Mouse (Mus musculus) heart, embryonic 12.5 days (tissue): Measurements from ENCODE around the gene Gm5346. TPM values are rescaled to one million over a fixed set of nuclear protein-coding genes. Genes with fewer than 3 reads are reported as not detected.
"Not testable (repeated sequence)": the region's sequence is repeated elsewhere in the genome, so short reads cannot be mapped to it uniquely, and the experiment has no call there.

Source experiments
- ATAC-seq: fragments of 200-750 bp; cut with Nextera tagmentation; 2 replicates; pipeline ENCODE4 v1.8.0; 2017; ENCODE audit warnings: moderate TSS enrichment, moderate library complexity; ENCODE audit not compliant: insufficient number of reproducible peaks, low FRiP score
- H3K27ac ChIP-seq: fragments of 300-500 bp; sonication (generic); 2 replicates; pipeline ENCODE4 v1.5.1; 2016; ENCODE audit warnings: mild to moderate bottlenecking, moderate library complexity; ENCODE audit not compliant: poor library complexity, severe bottlenecking
- H3K27me3 ChIP-seq: fragments of 300-500 bp; sonication (generic); replicated peaks from 2 replicates; pipeline ENCODE4 v1.6.1; 2016; ENCODE audit warnings: mild to moderate bottlenecking, moderate library complexity
- H3K36me3 ChIP-seq: fragments of 300-500 bp; sonication (generic); 2 replicates; pipeline ENCODE4 v1.6.1; 2016; ENCODE audit warnings: mild to moderate bottlenecking, moderate library complexity
- H3K4me1 ChIP-seq: fragments of 300-500 bp; sonication (generic); replicated peaks from 2 replicates; pipeline ENCODE4 v1.6.1; 2016; ENCODE audit warnings: mild to moderate bottlenecking
- H3K4me2 ChIP-seq: fragments of 300-500 bp; sonication (generic); 2 replicates; pipeline ENCODE4 v1.6.1; 2016; ENCODE audit warnings: mild to moderate bottlenecking, moderate library complexity
- H3K4me3 ChIP-seq: fragments of 300-500 bp; sonication (generic); 2 replicates; pipeline ENCODE4 v1.5.1; 2016; ENCODE audit warnings: mild to moderate bottlenecking
- H3K9ac ChIP-seq: fragments of 300-500 bp; sonication (generic); 2 replicates; pipeline ENCODE4 v1.6.1; 2016; ENCODE audit warnings: mild to moderate bottlenecking, moderate library complexity
- H3K9me3 ChIP-seq: fragments of 300-500 bp; sonication (generic); replicated peaks from 2 replicates; pipeline ENCODE4 v1.6.1; 2016; ENCODE audit warnings: mild to moderate bottlenecking, moderate library complexity
- WGBS: fragments of 180-500 bp; shearing (Covaris S2); methylation state at CpG from one replicate; pipeline ENCODE4 v1.1.7; 2016; 5-methylcytosine and 5-hydroxymethylcytosine counted together
- polyA plus RNA-seq: library from polyadenylated mRNA; unstranded; fragments of >200 nt; fragmentation: Nextera tagmentation; extraction: Ambion mirVana; gene quantifications from 2 replicates; pipeline ENCODE4 v1.2.1, GENCODE M21; 2016

The Gm5346 gene
- not detected in 2 replicates for polyA plus RNA-seq

GRCm38 (mm10) chr8:43627176-43627575 lies at the start of gene Gm5346:
Gene Gm5346, minus strand, starts transcription at chr8:43627276.
- no peak within 1 kb of the TSS for H3K27ac ChIP-seq
- no peak for ATAC-seq
- no peaks in the 10 kb centered on the region for H3K9me3 ChIP-seq
- H3K4me3 ChIP-seq = no peak within 1 kb of the TSS
- no peak within 1 kb of the TSS for H3K9ac ChIP-seq
- WGBS = 72% methylated on average over 3 of the region's 3 CpGs
- no peaks in the 10 kb centered on the region for H3K27me3 ChIP-seq
- H3K4me2 ChIP-seq = no peak within 1 kb of the TSS
- H3K36me3 ChIP-seq = no peaks in the 10 kb centered on the region
- no peaks in the 10 kb centered on the region for H3K4me1 ChIP-seq

- ATAC-seq = no peak
- Histone ChIP-seq H3K4me2 (no peak overlapping the region), H3K27ac (no peak overlapping the region), H3K9ac (no peak overlapping the region), H3K9me3 (no peaks in the 10 kb centered on the region), H3K4me1 (no peaks in the 10 kb centered on the region), H3K4me3 (no peak overlapping the region), H3K27me3 (no peaks in the 10 kb centered on the region), H3K36me3 (no peaks in the 10 kb centered on the region)
- WGBS = 85% methylated on average over 1 of the region's 1 CpGs
These were observed 11.0 kb downstream of the Gm5346 start for GRCm38 (mm10) chr8:43616046-43616445.

GRCm38 (mm10) chr8:43603657-43604056 lies 23.4 kb downstream of the Gm5346 start:
- not testable (repeated sequence) for ATAC-seq, H3K27me3 ChIP-seq, H3K9me3 ChIP-seq, H3K27ac ChIP-seq, H3K4me3 ChIP-seq, H3K4me2 ChIP-seq, H3K9ac ChIP-seq, H3K36me3 ChIP-seq, H3K4me1 ChIP-seq
- 71% methylated on average over 13 of the region's 13 CpGs for WGBS

- 86% methylated on average over 15 of the region's 15 CpGs for WGBS
These were observed 23.9 kb downstream of the Gm5346 start for GRCm38 (mm10) chr8:43603166-43603565.

GRCm38 (mm10) chr8:43576607-43577006 lies 50.5 kb downstream of the Gm5346 start, which contains the start of gene Adam26a:
Gene Adam26a, minus strand, starts transcription at chr8:43576707.
- 89% methylated on average over 2 of the region's 2 CpGs for WGBS
- not testable (repeated sequence) for H3K4me3 ChIP-seq, H3K36me3 ChIP-seq, H3K4me2 ChIP-seq, H3K9me3 ChIP-seq, H3K9ac ChIP-seq, H3K4me1 ChIP-seq, H3K27ac ChIP-seq, H3K27me3 ChIP-seq, ATAC-seq

More at GRCm38 (mm10) chr8:43603166-43603565, 23.9 kb downstream of the Gm5346 start:
- not testable (repeated sequence) for H3K4me1 ChIP-seq, H3K9me3 ChIP-seq, H3K27me3 ChIP-seq, H3K27ac ChIP-seq, H3K4me2 ChIP-seq, H3K9ac ChIP-seq, ATAC-seq, H3K36me3 ChIP-seq, H3K4me3 ChIP-seq

Other genes starting within 250 kb of the Gm5346 start
- gene Adam26b, start 99.2 kb downstream of the Gm5346 start, polyA plus RNA-seq = not detected in 2 replicates
- gene Adam26a, start 50.6 kb downstream of the Gm5346 start, polyA plus RNA-seq = not detected in 2 replicates
- not detected in 2 replicates for gene Adam34, start 82.8 kb upstream of the Gm5346 start, polyA plus RNA-seq